Mouse (Mus musculus): ENCODE results near the gene Ddx39b. TPM values are rescaled to one million over a fixed set of nuclear protein-coding genes. Genes with fewer than 3 reads are reported as not detected.
A peak's percentile ranks its signal among the peaks of the same experiment; 100 is the strongest.

The Ddx39b gene
- polyA plus RNA-seq, 1 experiment: 304 TPM

- 75% methylated on average over 1 of the region's 1 CpGs for WGBS
- no peak overlapping the region for H3K4me3 ChIP-seq (replicated peaks; ENCODE audit: extremely low read depth, low read depth, low read length)
- no peak for DNase-seq
- H3K4me1 ChIP-seq (ENCODE audit: control insufficient read depth, insufficient read depth, low read length): no peaks in the 10 kb centered on the region; the same call in 1 of the 2 replicates
- TF ChIP-seq CTCF (IDR thresholded peaks at IDR 0.05; ENCODE audit: insufficient read depth, low read length) (no peak), POLR2A (IDR thresholded peaks at IDR 0.05; ENCODE audit: borderline replicate concordance, extremely low read depth, low read depth, low read length) (no peak)
These were observed 26.0 kb downstream of the Ddx39b start for GRCm38 (mm10) chr17:35267399-35268086.

GRCm38 (mm10) chr17:35269653-35270347, 28.3 kb downstream of the Ddx39b start:
- TF ChIP-seq CTCF (IDR thresholded peaks at IDR 0.05; ENCODE audit: insufficient read depth, low read length) (no peak), POLR2A (IDR thresholded peaks at IDR 0.05; ENCODE audit: borderline replicate concordance, extremely low read depth, low read depth, low read length) (no peak)
- DNase-seq: no peak

GRCm38 (mm10) chr17:35272249-35272648, 30.7 kb downstream of the Ddx39b start:
- DNase-seq: no peak
- 75% methylated on average over 3 of the region's 3 CpGs for WGBS
- TF ChIP-seq CTCF (IDR thresholded peaks at IDR 0.05; ENCODE audit: insufficient read depth, low read length): no peak
- TF ChIP-seq POLR2A (IDR thresholded peaks at IDR 0.05; ENCODE audit: borderline replicate concordance, extremely low read depth, low read depth, low read length): no peak
- no peak overlapping the region for H3K4me3 ChIP-seq (replicated peaks; ENCODE audit: extremely low read depth, low read depth, low read length)
- no peaks in the 10 kb centered on the region for H3K4me1 ChIP-seq (ENCODE audit: control insufficient read depth, insufficient read depth, low read length)

More at GRCm38 (mm10) chr17:35269653-35270347, 28.3 kb downstream of the Ddx39b start:
- WGBS: 23% methylated on average over 3 of the region's 3 CpGs
- Histone ChIP-seq H3K4me3 (replicated peaks; ENCODE audit: extremely low read depth, low read depth, low read length) (no peak overlapping the region), H3K4me1 (ENCODE audit: control insufficient read depth, insufficient read depth, low read length) (no peaks in the 10 kb centered on the region; the same call in 1 of the 2 replicates)

- TF ChIP-seq CTCF (IDR thresholded peaks at IDR 0.05; ENCODE audit: insufficient read depth, low read length) (peak; percentile 93), POLR2A (IDR thresholded peaks at IDR 0.05; ENCODE audit: borderline replicate concordance, extremely low read depth, low read depth, low read length) (no peak)
- no peaks in the 10 kb centered on the region for H3K4me1 ChIP-seq (ENCODE audit: control insufficient read depth, insufficient read depth, low read length)
- WGBS: 4% methylated on average over 11 of the region's 11 CpGs
- no peak overlapping the region for H3K4me3 ChIP-seq (replicated peaks; ENCODE audit: extremely low read depth, low read depth, low read length)
- DNase-seq: peak; percentile 93
These were observed 33.2 kb downstream of the Ddx39b start for GRCm38 (mm10) chr17:35274770-35275169.

GRCm38 (mm10) chr17:35276304-35276864, 34.8 kb downstream of the Ddx39b start:
- H3K4me1 ChIP-seq (ENCODE audit: control insufficient read depth, insufficient read depth, low read length): no peaks in the 10 kb centered on the region
- DNase-seq: no peak
- H3K4me3 ChIP-seq (replicated peaks; ENCODE audit: extremely low read depth, low read depth, low read length): no peak overlapping the region
- TF ChIP-seq POLR2A (IDR thresholded peaks at IDR 0.05; ENCODE audit: borderline replicate concordance, extremely low read depth, low read depth, low read length): no peak
- TF ChIP-seq CTCF (IDR thresholded peaks at IDR 0.05; ENCODE audit: insufficient read depth, low read length): no peak
- 15% methylated on average over 13 of the region's 13 CpGs for WGBS

GRCm38 (mm10) chr17:35278049-35278448, 36.5 kb downstream of the Ddx39b start:
- no peaks in the 10 kb centered on the region for H3K4me1 ChIP-seq (ENCODE audit: control insufficient read depth, insufficient read depth, low read length)
- WGBS: 70% methylated on average over 8 of the region's 8 CpGs
- TF ChIP-seq CTCF (IDR thresholded peaks at IDR 0.05; ENCODE audit: insufficient read depth, low read length) (no peak), POLR2A (IDR thresholded peaks at IDR 0.05; ENCODE audit: borderline replicate concordance, extremely low read depth, low read depth, low read length) (no peak)
- no peak overlapping the region for H3K4me3 ChIP-seq (replicated peaks; ENCODE audit: extremely low read depth, low read depth, low read length)
- no peak for DNase-seq

GRCm38 (mm10) chr17:35278957-35279688, 37.6 kb downstream of the Ddx39b start:
- WGBS: 85% methylated on average over 13 of the region's 13 CpGs
- Histone ChIP-seq H3K4me3 (replicated peaks; ENCODE audit: extremely low read depth, low read depth, low read length) (no peak overlapping the region), H3K4me1 (ENCODE audit: control insufficient read depth, insufficient read depth, low read length) (no peaks in the 10 kb centered on the region)
- DNase-seq: no peak
- no peak for TF ChIP-seq POLR2A (IDR thresholded peaks at IDR 0.05; ENCODE audit: borderline replicate concordance, extremely low read depth, low read depth, low read length)
- no peak for TF ChIP-seq CTCF (IDR thresholded peaks at IDR 0.05; ENCODE audit: insufficient read depth, low read length)

- no peaks in the 10 kb centered on the region for H3K4me1 ChIP-seq (ENCODE audit: control insufficient read depth, insufficient read depth, low read length)
- 61% methylated on average over 3 of the region's 3 CpGs for WGBS
- TF ChIP-seq POLR2A (IDR thresholded peaks at IDR 0.05; ENCODE audit: borderline replicate concordance, extremely low read depth, low read depth, low read length): no peak
These were observed 38.7 kb downstream of the Ddx39b start for GRCm38 (mm10) chr17:35280276-35280675.

GRCm38 (mm10) chr17:35285431-35285830, 43.9 kb downstream of the Ddx39b start:
- Histone ChIP-seq H3K4me1 (ENCODE audit: control insufficient read depth, insufficient read depth, low read length) (no peaks in the 10 kb centered on the region), H3K4me3 (replicated peaks; ENCODE audit: extremely low read depth, low read depth, low read length) (no peak overlapping the region)
- TF ChIP-seq POLR2A (IDR thresholded peaks at IDR 0.05; ENCODE audit: borderline replicate concordance, extremely low read depth, low read depth, low read length) (no peak), CTCF (IDR thresholded peaks at IDR 0.05; ENCODE audit: insufficient read depth, low read length) (no peak)
- no peak for DNase-seq

More at GRCm38 (mm10) chr17:35280276-35280675, 38.7 kb downstream of the Ddx39b start:
- no peak overlapping the region for H3K4me3 ChIP-seq (replicated peaks; ENCODE audit: extremely low read depth, low read depth, low read length)
- DNase-seq: no peak
